Comparison of ENCODE assay signal across 26 mouse cellular contexts in the genomic region with DNA sequence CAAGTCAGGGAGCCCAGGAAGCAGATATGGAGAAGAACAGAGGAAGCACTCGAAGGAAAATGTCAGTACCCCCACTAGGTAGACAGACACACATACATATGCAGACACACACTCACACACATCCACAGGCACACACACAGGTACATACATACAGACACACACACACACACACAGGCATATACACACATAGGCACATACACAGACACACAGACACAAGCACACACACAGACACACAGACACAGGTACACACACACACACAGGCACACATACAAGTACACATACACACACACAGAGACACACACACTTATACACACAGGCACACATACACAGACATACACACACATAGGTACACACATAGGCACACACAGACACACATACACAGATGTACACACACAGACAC. TPM values are rescaled to one million over a fixed set of nuclear protein-coding genes. Genes with fewer than 3 reads are reported as not detected.
DNase-seq lines count a peak whose midpoint lies in the region; ATAC-seq lines count a peak whose summit lies in the region.
"Had no signal": no experiment of that assay in that cellular context is flagged by ENCODE, and none has a peak within 500 bp of the region (broad histone marks: within the 10 kb centered on the region; RNA-seq: fewer than 3 reads in every experiment).

No protein-coding gene starts in this region.

- 0 out of 2 replicates have a peak, but pooled peaks cover 3% of the 10 kb centered on the region for H3K27me3 ChIP-seq in forebrain, embryonic 13.5 days
- peaks cover 20% of the 10 kb centered on the region; the same call in 1 of the 2 replicates for H3K27me3 ChIP-seq in forebrain, embryonic 12.5 days
- H3K27me3 ChIP-seq in midbrain, embryonic 11.5 days (ENCODE audit: control insufficient read depth, insufficient read depth, low read length) = no peaks in the 10 kb centered on the region
- no peaks in the 10 kb centered on the region for H3K27me3 ChIP-seq in midbrain, embryonic 13.5 days
- peaks cover 31% of the 10 kb centered on the region for H3K27me3 ChIP-seq in limb, embryonic 10.5 days (ENCODE audit: low read depth, poor library complexity, severe bottlenecking)
- peaks cover 10% of the 10 kb centered on the region; the same call in 1 of the 2 replicates for H3K27me3 ChIP-seq in hindbrain, embryonic 12.5 days
- H3K27me3 ChIP-seq: intestine, embryonic 15.5 days had no signal

- no peaks in the 10 kb centered on the region for H3K36me3 ChIP-seq in forebrain, embryonic 13.5 days (ENCODE audit: poor library complexity, severe bottlenecking)
- no peaks in the 10 kb centered on the region for H3K36me3 ChIP-seq in forebrain, embryonic 12.5 days (replicated peaks)
- H3K36me3 ChIP-seq in midbrain, embryonic 11.5 days (ENCODE audit: control insufficient read depth, insufficient read depth, low read length) = no peaks in the 10 kb centered on the region
- no peaks in the 10 kb centered on the region for H3K36me3 ChIP-seq in midbrain, embryonic 13.5 days
- no peaks in the 10 kb centered on the region for H3K36me3 ChIP-seq in limb, embryonic 10.5 days
- H3K36me3 ChIP-seq in hindbrain, embryonic 12.5 days = no peaks in the 10 kb centered on the region
- H3K36me3 ChIP-seq: hindbrain, embryonic 13.5 days; intestine, embryonic 15.5 days had no signal

- H3K9ac ChIP-seq in forebrain, embryonic 13.5 days = no peak overlapping the region
- no peak overlapping the region for H3K9ac ChIP-seq in forebrain, embryonic 12.5 days
- no peak overlapping the region for H3K9ac ChIP-seq in midbrain, embryonic 11.5 days (ENCODE audit: low read length)
- H3K9ac ChIP-seq in midbrain, embryonic 13.5 days (replicated peaks) = no peak overlapping the region
- H3K9ac ChIP-seq in hindbrain, embryonic 12.5 days = no peak overlapping the region
- H3K9ac ChIP-seq: forebrain, postnatal 0 days; hindbrain, embryonic 13.5 days; intestine, embryonic 15.5 days had no signal

- H3K4me1 ChIP-seq in forebrain, embryonic 13.5 days = peaks cover 18% of the 10 kb centered on the region
- peaks cover 16% of the 10 kb centered on the region for H3K4me1 ChIP-seq in forebrain, embryonic 12.5 days
- H3K4me1 ChIP-seq in midbrain, embryonic 11.5 days (ENCODE audit: control insufficient read depth, insufficient read depth, low read length) = peaks cover 8% of the 10 kb centered on the region
- peaks cover 19% of the 10 kb centered on the region for H3K4me1 ChIP-seq in midbrain, embryonic 13.5 days (replicated peaks)
- peaks cover 81% of the 10 kb centered on the region for H3K4me1 ChIP-seq in limb, embryonic 10.5 days
- peaks cover 25% of the 10 kb centered on the region for H3K4me1 ChIP-seq in hindbrain, embryonic 12.5 days

- no peak overlapping the region for H3K4me2 ChIP-seq in forebrain, embryonic 13.5 days
- no peak overlapping the region for H3K4me2 ChIP-seq in forebrain, embryonic 12.5 days
- H3K4me2 ChIP-seq in midbrain, embryonic 11.5 days = no peak overlapping the region
- no peak overlapping the region for H3K4me2 ChIP-seq in midbrain, embryonic 13.5 days (replicated peaks)
- H3K4me2 ChIP-seq in hindbrain, embryonic 12.5 days (replicated peaks) = no peak overlapping the region
- H3K4me2 ChIP-seq: heart, embryonic 11.5 days; hindbrain, embryonic 13.5 days; intestine, embryonic 15.5 days had no signal

- H3K4me3 ChIP-seq in forebrain, embryonic 13.5 days = no peak overlapping the region
- no peak overlapping the region for H3K4me3 ChIP-seq in forebrain, embryonic 12.5 days (replicated peaks)
- H3K4me3 ChIP-seq in midbrain, embryonic 11.5 days (ENCODE audit: low read depth, low read length) = no peak overlapping the region
- no peak overlapping the region for H3K4me3 ChIP-seq in midbrain, embryonic 13.5 days (replicated peaks)
- H3K4me3 ChIP-seq in limb, embryonic 10.5 days = no peak overlapping the region
- H3K4me3 ChIP-seq in hindbrain, embryonic 12.5 days = no peak overlapping the region
- H3K4me3 ChIP-seq: erythroblast, embryonic 14.5 days; gastrocnemius, adult 2 months; hindbrain, embryonic 13.5 days; intestine, embryonic 15.5 days had no signal

- DNase-seq in midbrain, embryonic 11.5 days (ENCODE audit: low spot score, missing footprints) = peak; percentile 76
- DNase-seq in limb, embryonic 10.5 days (ENCODE audit: low spot score) = no peak
- DNase-seq in layer of hippocampus, postnatal 14 days (ENCODE audit: low spot score in 2 of 2) = no peak
- DNase-seq: adrenal gland, postnatal 10 days; adrenal gland, postnatal 36 days; B cell, adult 2 months; cerebellum, adult 11 months; cerebellum, adult 2 months; cerebellum, adult 9-11 months; cerebellum, postnatal 25 days; forebrain, postnatal 0 days; gastrocnemius, adult 2 months; gastrocnemius, postnatal 14 days had no signal

- H3K9me3 ChIP-seq in forebrain, embryonic 13.5 days (replicated peaks) = no peaks in the 10 kb centered on the region
- H3K9me3 ChIP-seq in forebrain, embryonic 12.5 days = no peaks in the 10 kb centered on the region
- no peaks in the 10 kb centered on the region for H3K9me3 ChIP-seq in midbrain, embryonic 11.5 days (ENCODE audit: control insufficient read depth, low read length)
- no peaks in the 10 kb centered on the region for H3K9me3 ChIP-seq in midbrain, embryonic 13.5 days
- H3K9me3 ChIP-seq in limb, embryonic 10.5 days (replicated peaks) = no peaks in the 10 kb centered on the region
- no peaks in the 10 kb centered on the region for H3K9me3 ChIP-seq in hindbrain, embryonic 12.5 days (replicated peaks)
- H3K9me3 ChIP-seq: hindbrain, embryonic 13.5 days; intestine, embryonic 15.5 days had no signal

- 81% methylated on average over 1 of the region's 1 CpGs for WGBS in forebrain, embryonic 13.5 days
- 88% methylated on average over 1 of the region's 1 CpGs for WGBS in forebrain, embryonic 12.5 days
- WGBS in midbrain, embryonic 11.5 days = 92% methylated on average over 1 of the region's 1 CpGs
- 95% methylated on average over 1 of the region's 1 CpGs for WGBS in midbrain, embryonic 13.5 days
- 79% methylated on average over 1 of the region's 1 CpGs for WGBS in limb, embryonic 10.5 days
- WGBS in hindbrain, embryonic 12.5 days = 64% methylated on average over 1 of the region's 1 CpGs

- 0 out of 2 replicates have a peak, but pooled peaks have one; percentile 13 for ATAC-seq in forebrain, embryonic 13.5 days
- ATAC-seq in forebrain, embryonic 12.5 days (ENCODE audit: low FRiP score) = no peak
- ATAC-seq in midbrain, embryonic 11.5 days (ENCODE audit: low FRiP score) = no peak
- ATAC-seq in midbrain, embryonic 13.5 days = no peak
- ATAC-seq in hindbrain, embryonic 12.5 days (ENCODE audit: low FRiP score) = no peak
- ATAC-seq: activated CD4-positive, CD25-positive, alpha-beta regulatory T cell, adult 4 months; forebrain, embryonic 14.5 days; forebrain, postnatal 0 days; hindbrain, embryonic 16.5 days; intestine, embryonic 15.5 days had no signal

- no peak overlapping the region for H3K27ac ChIP-seq in forebrain, embryonic 13.5 days
- no peak overlapping the region for H3K27ac ChIP-seq in forebrain, embryonic 12.5 days
- H3K27ac ChIP-seq in midbrain, embryonic 11.5 days (ENCODE audit: low read depth, low read length) = no peak overlapping the region
- H3K27ac ChIP-seq in midbrain, embryonic 13.5 days = no peak overlapping the region
- peak overlapping the region; percentile 44 for H3K27ac ChIP-seq in limb, embryonic 10.5 days
- no peak overlapping the region for H3K27ac ChIP-seq in hindbrain, embryonic 12.5 days
- H3K27ac ChIP-seq: gastrocnemius, adult 2 months; hindbrain, embryonic 13.5 days; intestine, embryonic 15.5 days had no signal

RNA-seq across cellular contexts. Expression of a gene that starts 19.3 kb away (rescaled TPM):
- 93.1 and 100 TPM in 2 replicates for polyA plus RNA-seq in forebrain, embryonic 13.5 days (2015; fragmentation: Nextera tagmentation; extraction: Ambion mirVana)
- 94.6 and 98.3 TPM in 2 replicates for polyA plus RNA-seq in forebrain, embryonic 12.5 days (2016; fragmentation: Nextera tagmentation; extraction: Ambion mirVana)
- 91.5 and 93.6 TPM in 2 replicates for polyA plus RNA-seq in midbrain, embryonic 11.5 days (2014; fragmentation: Nextera tagmentation; extraction: Ambion mirVana)
- 90.4 and 97.3 TPM in 2 replicates for polyA plus RNA-seq in midbrain, embryonic 13.5 days (2015; fragmentation: Nextera tagmentation; extraction: Ambion mirVana)
- 126 and 133 TPM in 2 replicates for polyA plus RNA-seq in limb, embryonic 10.5 days (2016; fragmentation: Nextera tagmentation; extraction: Ambion mirVana)
- total RNA-seq in layer of hippocampus, postnatal 14 days (2021) = 10 to 100 TPM; 58.3 to 66.6 TPM
- 78.0 and 82.4 TPM in 2 replicates for polyA plus RNA-seq in hindbrain, embryonic 12.5 days (2016; fragmentation: Nextera tagmentation; extraction: Ambion mirVana)

RNA-seq across cellular contexts. Expression of a gene that starts 22.4 kb away (rescaled TPM):
- polyA plus RNA-seq in forebrain, embryonic 13.5 days (2015; fragmentation: Nextera tagmentation; extraction: Ambion mirVana) = 7.0 and 8.3 TPM in 2 replicates
- polyA plus RNA-seq in forebrain, embryonic 12.5 days (2016; fragmentation: Nextera tagmentation; extraction: Ambion mirVana) = 6.3 and 7.5 TPM in 2 replicates
- 2.5 and 2.9 TPM in 2 replicates for polyA plus RNA-seq in midbrain, embryonic 11.5 days (2014; fragmentation: Nextera tagmentation; extraction: Ambion mirVana)
- 5.7 and 6.3 TPM in 2 replicates for polyA plus RNA-seq in midbrain, embryonic 13.5 days (2015; fragmentation: Nextera tagmentation; extraction: Ambion mirVana)
- 6.9 and 9.6 TPM in 2 replicates for polyA plus RNA-seq in limb, embryonic 10.5 days (2016; fragmentation: Nextera tagmentation; extraction: Ambion mirVana)
- total RNA-seq in layer of hippocampus, postnatal 14 days (2021) = 1 to 10 TPM; 5.2 to 6.6 TPM
- polyA plus RNA-seq in hindbrain, embryonic 12.5 days (2016; fragmentation: Nextera tagmentation; extraction: Ambion mirVana) = 10.6 and 11.2 TPM in 2 replicates
- total RNA-seq: common myeloid progenitor, adult 5-6 weeks had no signal
- polyA plus RNA-seq: activated CD4-positive, CD25-positive, alpha-beta regulatory T cell, adult 4 months; erythroblast, embryonic 14.5 days had no signal

RNA-seq across cellular contexts. Expression of a gene that starts 48.9 kb away (rescaled TPM):
- 8.6 and 12.2 TPM in 2 replicates for polyA plus RNA-seq in forebrain, embryonic 13.5 days (2015; fragmentation: Nextera tagmentation; extraction: Ambion mirVana)
- polyA plus RNA-seq in forebrain, embryonic 12.5 days (2016; fragmentation: Nextera tagmentation; extraction: Ambion mirVana) = 5.8 and 6.1 TPM in 2 replicates
- polyA plus RNA-seq in midbrain, embryonic 11.5 days (2014; fragmentation: Nextera tagmentation; extraction: Ambion mirVana) = 1.9 and 2.1 TPM in 2 replicates
- polyA plus RNA-seq in midbrain, embryonic 13.5 days (2015; fragmentation: Nextera tagmentation; extraction: Ambion mirVana) = 15.6 and 16.6 TPM in 2 replicates
- 0.39 and 0.45 TPM in 2 replicates for polyA plus RNA-seq in limb, embryonic 10.5 days (2016; fragmentation: Nextera tagmentation; extraction: Ambion mirVana)
- total RNA-seq in layer of hippocampus, postnatal 14 days (2021) = 10 to 100 TPM; 41.1 to 43.1 TPM
- polyA plus RNA-seq in hindbrain, embryonic 12.5 days (2016; fragmentation: Nextera tagmentation; extraction: Ambion mirVana) = 7.2 and 7.6 TPM in 2 replicates
- total RNA-seq: common myeloid progenitor, adult 5-6 weeks; hematopoietic stem cell, adult 5-6 weeks had no signal
